Mouse (Mus musculus): ENCODE measurements around the gene Tgfb2.

- TF ChIP-seq HCFC1 (IDR thresholded peaks at IDR 0.05; ENCODE audit: borderline replicate concordance, insufficient read depth, low read length) (no peak), MAFK (IDR thresholded peaks at IDR 0.05; ENCODE audit: insufficient read depth, low read depth, low read length) (no peak), CHD2 (IDR thresholded peaks at IDR 0.05; ENCODE audit: low read depth, low read length) (no peak)
These were observed 13.4 kb downstream of the Tgfb2 start for GRCm38 (mm10) chr1:186692370-186692769.

Data from ES-E14 (cell line).